Mouse (Mus musculus) lung, postnatal 4 days (tissue): Measurements from ENCODE around the gene Tgfb3.

Experiments
- DNase-seq, 2 experiments: peaks; one replicate each; pipeline ENCODE4 v3.0.0; 2021

Gene Tgfb3

GRCm38 (mm10) chr12:86078176-86078552 is 677 bp downstream of the Tgfb3 start:
- DNase-seq = no peak

GRCm38 (mm10) chr12:86077736-86078135 is 1.1 kb downstream of the Tgfb3 start:
- DNase-seq = peak in 1 of 2 experiments; percentile 36

- DNase-seq = peak in 1 of 2 experiments; percentile 27
These were observed 1.5 kb downstream of the Tgfb3 start for GRCm38 (mm10) chr12:86077322-86077721.

- DNase-seq = peak; percentile 51 to 57
These were observed 2.4 kb downstream of the Tgfb3 start for GRCm38 (mm10) chr12:86076321-86076901.

- DNase-seq = peak in 1 of 2 experiments; percentile 19
These were observed 3.5 kb downstream of the Tgfb3 start for GRCm38 (mm10) chr12:86075358-86075757.

GRCm38 (mm10) chr12:86074681-86075080 is 4.2 kb downstream of the Tgfb3 start:
- DNase-seq = no peak

GRCm38 (mm10) chr12:86071432-86071831 is 7.4 kb downstream of the Tgfb3 start:
- no peak for DNase-seq

GRCm38 (mm10) chr12:86064796-86065195 is 14.0 kb downstream of the Tgfb3 start:
- no peak for DNase-seq

- no peak for DNase-seq
These were observed 19.5 kb downstream of the Tgfb3 start for GRCm38 (mm10) chr12:86059341-86059740.

- no peak for DNase-seq
These were observed 21.3 kb downstream of the Tgfb3 start for GRCm38 (mm10) chr12:86057516-86057915.

GRCm38 (mm10) chr12:86056976-86057375 is 21.9 kb downstream of the Tgfb3 start:
- no peak for DNase-seq

GRCm38 (mm10) chr12:86055306-86055705 is 23.5 kb downstream of the Tgfb3 start:
- no peak for DNase-seq

GRCm38 (mm10) chr12:86051477-86051876 is 27.4 kb downstream of the Tgfb3 start:
- no peak for DNase-seq

- no peak for DNase-seq
These were observed 29.0 kb downstream of the Tgfb3 start for GRCm38 (mm10) chr12:86049813-86050212.

GRCm38 (mm10) chr12:86047376-86047775 is 31.5 kb downstream of the Tgfb3 start:
- DNase-seq = no peak

- DNase-seq = no peak
These were observed 32.1 kb downstream of the Tgfb3 start for GRCm38 (mm10) chr12:86046776-86047175.

GRCm38 (mm10) chr12:86046141-86046540 is 32.7 kb downstream of the Tgfb3 start:
- no peak for DNase-seq

GRCm38 (mm10) chr12:86039751-86040150 is 39.1 kb downstream of the Tgfb3 start:
- no peak for DNase-seq

- DNase-seq = no peak
These were observed 39.8 kb downstream of the Tgfb3 start for GRCm38 (mm10) chr12:86039078-86039477.

GRCm38 (mm10) chr12:86037235-86037921 is 41.5 kb downstream of the Tgfb3 start:
- no peak for DNase-seq

- no peak for DNase-seq
These were observed 42.3 kb downstream of the Tgfb3 start for GRCm38 (mm10) chr12:86036368-86037166.

GRCm38 (mm10) chr12:86035586-86035985 is 43.3 kb downstream of the Tgfb3 start:
- no peak for DNase-seq

- no peak for DNase-seq
These were observed 47.9 kb downstream of the Tgfb3 start for GRCm38 (mm10) chr12:86030932-86031331.

- DNase-seq = no peak
These were observed 51.1 kb downstream of the Tgfb3 start for GRCm38 (mm10) chr12:86027747-86028146.
